Mouse (Mus musculus): ENCODE results near the gene Capn10.

DNA sequence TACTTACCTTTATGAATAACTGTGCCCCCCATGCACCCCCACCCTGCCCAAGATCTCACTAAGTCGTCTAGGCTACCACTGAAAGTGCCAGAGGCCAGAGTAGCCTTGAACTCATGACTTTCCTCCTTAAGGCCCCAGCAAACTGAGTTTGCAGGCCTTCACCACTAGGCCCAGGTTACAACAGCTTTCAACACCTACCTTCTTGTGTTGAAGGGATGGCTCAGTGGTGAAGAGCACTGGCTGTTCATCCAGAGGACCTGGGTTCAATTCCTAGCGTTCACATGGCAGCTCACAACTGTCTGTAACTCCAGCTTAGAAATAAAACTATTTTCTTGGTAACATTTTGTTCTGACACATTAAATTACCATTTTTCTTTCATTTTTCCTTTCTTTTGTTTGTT lies 19.5 kb downstream of the Capn10 start:
- TF ChIP-seq EP300 (IDR thresholded peaks at IDR 0.05; ENCODE audit: insufficient read depth, low read depth, low read length), result no peak
- TF ChIP-seq CTCF (IDR thresholded peaks at IDR 0.05), result no peak
- TF ChIP-seq POLR2A (IDR thresholded peaks at IDR 0.05; ENCODE audit: insufficient read depth, low read depth, low read length), result no peak
